Comparison of ENCODE assay signal across 28 mouse cellular contexts in genomic region chr14:27862299-27862698, GRCm38 (mm10).
DNase-seq lines count a peak whose midpoint lies in the region; ATAC-seq and TF ChIP-seq lines count a peak whose summit lies in the region.
"Had no signal": no experiment of that assay in that cellular context is flagged by ENCODE, and none has a peak within 500 bp of the region (broad histone marks: within the 10 kb centered on the region; RNA-seq: fewer than 3 reads in every experiment).

No protein-coding gene starts in this region.

- no peaks in the 10 kb centered on the region for H3K4me1 ChIP-seq in midbrain, embryonic 15.5 days
- H3K4me1 ChIP-seq: forebrain, embryonic 12.5 days; limb, embryonic 12.5 days; liver, embryonic 13.5 days; neural tube, embryonic 15.5 days had no signal

- no peaks in the 10 kb centered on the region for H3K79me2 ChIP-seq in C2C12 (ENCODE audit: control insufficient read depth, insufficient read depth)

- no peaks in the 10 kb centered on the region for H3K36me3 ChIP-seq in C2C12 (ENCODE audit: control insufficient read depth, insufficient read depth)
- H3K36me3 ChIP-seq in midbrain, embryonic 15.5 days (replicated peaks) = no peaks in the 10 kb centered on the region
- H3K36me3 ChIP-seq: embryonic facial prominence, embryonic 13.5 days; forebrain, embryonic 12.5 days; heart, embryonic 10.5 days; limb, embryonic 12.5 days; liver, embryonic 13.5 days; neural tube, embryonic 15.5 days had no signal

- peak; percentile 25 for DNase-seq in cerebellum, adult 8-10 months
- DNase-seq in cerebellum, postnatal 4 days (ENCODE audit: low spot score in 2 of 2) = no peak
- no peak for DNase-seq in layer of hippocampus, adult 2 months (ENCODE audit: low spot score in 2 of 2)
- no peak for DNase-seq in layer of hippocampus, adult 11-12 months (ENCODE audit: low spot score)
- peak; percentile 89 for DNase-seq in brain, adult 2 months (ENCODE audit: low read depth, low spot score)
- DNase-seq in urinary bladder, postnatal 10 days (ENCODE audit: low spot score) = no peak
- DNase-seq: adrenal gland, postnatal 14 days; B cell, adult 2 months; embryo, embryonic 11 days; heart, postnatal 4 days; kidney, adult 18-20 months; kidney, postnatal 4 days; liver, embryonic 13.5 days; lung, adult 2 months; lung, postnatal 14 days; spleen, adult 18-20 months; thymus, postnatal 14 days had no signal

- TF ChIP-seq CTCF in layer of hippocampus, adult 2 months (conservative IDR thresholded peaks at IDR 0.05) = no peak
- no peak for TF ChIP-seq CTCF in C2C12 (IDR thresholded peaks at IDR 0.05; ENCODE audit: control insufficient read depth, insufficient read depth, insufficient read length)

- H3K27ac ChIP-seq in layer of hippocampus, adult 2 months = peak overlapping the region; percentile 89
- H3K27ac ChIP-seq in midbrain, embryonic 15.5 days = no peak overlapping the region
- H3K27ac ChIP-seq: embryonic facial prominence, embryonic 13.5 days; forebrain, embryonic 12.5 days; heart, embryonic 10.5 days; hindbrain, embryonic 14.5 days; limb, embryonic 12.5 days; liver, embryonic 13.5 days; neural tube, embryonic 15.5 days had no signal

- H3K4me2 ChIP-seq in midbrain, embryonic 15.5 days = no peak overlapping the region
- H3K4me2 ChIP-seq: embryonic facial prominence, embryonic 13.5 days; forebrain, embryonic 12.5 days; hindbrain, embryonic 14.5 days; limb, embryonic 12.5 days; liver, embryonic 13.5 days; midbrain, embryonic 11.5 days; neural tube, embryonic 15.5 days had no signal

- no peak overlapping the region for H3K9ac ChIP-seq in midbrain, embryonic 15.5 days
- H3K9ac ChIP-seq: embryonic facial prominence, embryonic 13.5 days; forebrain, embryonic 12.5 days; hindbrain, embryonic 14.5 days; limb, embryonic 12.5 days; liver, embryonic 13.5 days; neural tube, embryonic 15.5 days had no signal

- H3K27me3 ChIP-seq in C2C12 (ENCODE audit: control insufficient read depth, insufficient read depth, insufficient read length) = no peaks in the 10 kb centered on the region
- H3K27me3 ChIP-seq in midbrain, embryonic 15.5 days (replicated peaks) = no peaks in the 10 kb centered on the region
- H3K27me3 ChIP-seq: embryonic facial prominence, embryonic 13.5 days; forebrain, embryonic 12.5 days; limb, embryonic 12.5 days; liver, embryonic 13.5 days; neural tube, embryonic 15.5 days had no signal

- H3ac ChIP-seq in C2C12 (ENCODE audit: control insufficient read depth, insufficient read length, low read depth) = no peak overlapping the region

- no peaks in the 10 kb centered on the region for H3K79me3 ChIP-seq in C2C12 (ENCODE audit: low read depth)

- no peak for ATAC-seq in midbrain, embryonic 15.5 days (replicated peaks)
- ATAC-seq: inflammation-experienced regulatory T-cells, adult 6 months had no signal

- H3K4me3 ChIP-seq in layer of hippocampus, adult 2 months = no peak overlapping the region
- no peak overlapping the region for H3K4me3 ChIP-seq in C2C12 (ENCODE audit: insufficient read depth, poor library complexity, severe bottlenecking)
- no peak overlapping the region for H3K4me3 ChIP-seq in midbrain, embryonic 15.5 days
- H3K4me3 ChIP-seq: embryonic facial prominence, embryonic 13.5 days; erythroblast, embryonic 14.5 days; forebrain, embryonic 12.5 days; heart, embryonic 10.5 days; limb, embryonic 12.5 days; liver, embryonic 13.5 days; neural tube, embryonic 15.5 days had no signal

- no peaks in the 10 kb centered on the region for H3K9me3 ChIP-seq in midbrain, embryonic 15.5 days
- H3K9me3 ChIP-seq: embryonic facial prominence, embryonic 13.5 days; forebrain, embryonic 12.5 days; heart, embryonic 10.5 days; limb, embryonic 12.5 days; liver, embryonic 13.5 days; neural tube, embryonic 15.5 days had no signal

TF ChIP-seq in C2C12, 6 proteins besides CTCF, POLR2A, EP300 and RAD21:
- TF ChIP-seq CEBPB (IDR thresholded peaks at IDR 0.05; ENCODE audit: low read depth) (no peak), FOSL1 (IDR thresholded peaks at IDR 0.05; ENCODE audit: insufficient read depth, low read length, poor library complexity, severe bottlenecking) (peak; percentile 3), MYOD1 (IDR thresholded peaks at IDR 0.05; ENCODE audit: control insufficient read depth, insufficient read length, low read depth) (no peak)
TF ChIP-seq in C2C12: peak in this region for 1.

Comparison
In these comparisons a context has a peak if more than half of its experiments do, and no peak if none do; other contexts are left out.
1. DNase-seq: peak in cerebellum, adult 8-10 months (single experiment) and brain, adult 2 months (single experiment); none in cerebellum, postnatal 4 days (0 of 2), layer of hippocampus, adult 2 months (0 of 2), layer of hippocampus, adult 11-12 months (single experiment) and urinary bladder, postnatal 10 days (single experiment).